In genomic region chr11:117538732-117539131, GRCm38 (mm10) we compare ENCODE assay signal across 25 mouse cellular contexts. TPM values are rescaled to one million over a fixed set of nuclear protein-coding genes. Genes with fewer than 3 reads are reported as not detected.
DNase-seq lines count a peak whose midpoint lies in the region; ATAC-seq and TF ChIP-seq lines count a peak whose summit lies in the region.
"Had no signal": no experiment of that assay in that cellular context is flagged by ENCODE, and none has a peak within 500 bp of the region (broad histone marks: within the 10 kb centered on the region; RNA-seq: fewer than 3 reads in every experiment).

No protein-coding gene starts in this region.

- H3K27me3 ChIP-seq in forebrain, embryonic 12.5 days = no peaks in the 10 kb centered on the region
- no peaks in the 10 kb centered on the region for H3K27me3 ChIP-seq in forebrain, embryonic 11.5 days (ENCODE audit: control insufficient read depth, insufficient read depth, low read length)
- H3K27me3 ChIP-seq in midbrain, embryonic 13.5 days = 0 out of 2 replicates have a peak, but pooled peaks cover 3% of the 10 kb centered on the region
- H3K27me3 ChIP-seq in midbrain, postnatal 0 days (ENCODE audit: insufficient read depth, low read length) = no peaks in the 10 kb centered on the region
- H3K27me3 ChIP-seq: embryonic facial prominence, embryonic 12.5 days; hindbrain, embryonic 15.5 days had no signal

- no peak overlapping the region for H3K4me2 ChIP-seq in forebrain, embryonic 12.5 days
- no peak overlapping the region for H3K4me2 ChIP-seq in forebrain, embryonic 11.5 days (ENCODE audit: low read depth, low read length, severe bottlenecking)
- H3K4me2 ChIP-seq in midbrain, embryonic 13.5 days (replicated peaks) = no peak overlapping the region
- no peak overlapping the region for H3K4me2 ChIP-seq in midbrain, postnatal 0 days (ENCODE audit: low read depth, low read length, poor library complexity, severe bottlenecking)
- H3K4me2 ChIP-seq: embryonic facial prominence, embryonic 12.5 days; heart, embryonic 13.5 days; hindbrain, embryonic 15.5 days had no signal

- H3K36me3 ChIP-seq in forebrain, embryonic 12.5 days (replicated peaks) = no peaks in the 10 kb centered on the region
- H3K36me3 ChIP-seq in forebrain, embryonic 11.5 days (ENCODE audit: control insufficient read depth, insufficient read depth, low read length) = no peaks in the 10 kb centered on the region
- H3K36me3 ChIP-seq in midbrain, embryonic 13.5 days = no peaks in the 10 kb centered on the region
- H3K36me3 ChIP-seq in midbrain, postnatal 0 days (ENCODE audit: insufficient read depth, low read length) = no peaks in the 10 kb centered on the region
- H3K36me3 ChIP-seq: embryonic facial prominence, embryonic 12.5 days; G1E; heart, embryonic 13.5 days; hindbrain, embryonic 15.5 days had no signal

- no peak for DNase-seq in forebrain, embryonic 11.5 days (ENCODE audit: low spot score)
- DNase-seq in layer of hippocampus, adult 18-20 months (ENCODE audit: low spot score in 2 of 2) = peak; percentile 63 to 74
- DNase-seq in layer of hippocampus, adult 11-12 months (ENCODE audit: low spot score) = no peak
- DNase-seq in midbrain, postnatal 0 days (ENCODE audit: low spot score) = no peak
- DNase-seq in retina, postnatal 1 day = no peak
- DNase-seq in lung, postnatal 36 days = no peak
- DNase-seq: adrenal gland, adult 8-10 months; adrenal gland, postnatal 36 days; B cell, adult 2 months; cerebellum, adult 11-12 months; cerebellum, adult 9-10 months; cerebellum, postnatal 25 days; gastrocnemius, postnatal 36 days; heart, adult 11 months; heart, postnatal 4 days had no signal

- no peak for TF ChIP-seq CTCF in midbrain, postnatal 0 days (IDR thresholded peaks at IDR 0.05)

- no peak overlapping the region for H3K9ac ChIP-seq in forebrain, embryonic 12.5 days
- no peak overlapping the region for H3K9ac ChIP-seq in forebrain, embryonic 11.5 days (ENCODE audit: low read length)
- H3K9ac ChIP-seq in midbrain, embryonic 13.5 days (replicated peaks) = no peak overlapping the region
- H3K9ac ChIP-seq in midbrain, postnatal 0 days (replicated peaks; ENCODE audit: low read length, poor library complexity, severe bottlenecking) = no peak overlapping the region
- H3K9ac ChIP-seq: embryonic facial prominence, embryonic 12.5 days; heart, embryonic 13.5 days; hindbrain, embryonic 15.5 days had no signal

- no peak for ATAC-seq in forebrain, embryonic 12.5 days (ENCODE audit: low FRiP score)
- no peak for ATAC-seq in forebrain, embryonic 11.5 days (replicated peaks; ENCODE audit: low FRiP score)
- no peak for ATAC-seq in midbrain, embryonic 13.5 days
- ATAC-seq in midbrain, postnatal 0 days (ENCODE audit: low FRiP score) = no peak
- ATAC-seq: CD4-positive, CD25-positive, alpha-beta regulatory T cell, adult 4 months; inflammation-experienced regulatory T-cells, adult 6 months had no signal

- H3K27ac ChIP-seq in forebrain, embryonic 12.5 days = 0 out of 2 replicates have a peak overlapping the region, but pooled peaks have one; percentile 31
- no peak overlapping the region for H3K27ac ChIP-seq in forebrain, embryonic 11.5 days (ENCODE audit: low read depth, low read length)
- H3K27ac ChIP-seq in midbrain, embryonic 13.5 days = peak overlapping the region; percentile 3; the same call in 1 of the 2 replicates
- no peak overlapping the region for H3K27ac ChIP-seq in midbrain, postnatal 0 days (ENCODE audit: low read depth, low read length)
- H3K27ac ChIP-seq: embryonic facial prominence, embryonic 12.5 days; heart, embryonic 13.5 days; hindbrain, embryonic 15.5 days had no signal

- H3K9me3 ChIP-seq in forebrain, embryonic 12.5 days = no peaks in the 10 kb centered on the region
- no peaks in the 10 kb centered on the region for H3K9me3 ChIP-seq in forebrain, embryonic 11.5 days (ENCODE audit: control insufficient read depth, low read length)
- no peaks in the 10 kb centered on the region for H3K9me3 ChIP-seq in midbrain, embryonic 13.5 days
- H3K9me3 ChIP-seq in midbrain, postnatal 0 days (ENCODE audit: low read length) = no peaks in the 10 kb centered on the region
- H3K9me3 ChIP-seq: embryonic facial prominence, embryonic 12.5 days; G1E; heart, embryonic 13.5 days; hindbrain, embryonic 15.5 days had no signal

- 77% methylated on average over 5 of the region's 5 CpGs for WGBS in forebrain, embryonic 12.5 days
- 85% methylated on average over 5 of the region's 5 CpGs for WGBS in forebrain, embryonic 11.5 days
- 69% methylated on average over 5 of the region's 5 CpGs for WGBS in midbrain, embryonic 13.5 days
- WGBS in midbrain, postnatal 0 days = 62% methylated on average over 5 of the region's 5 CpGs

- H3K4me3 ChIP-seq in forebrain, embryonic 12.5 days (replicated peaks) = no peak overlapping the region
- no peak overlapping the region for H3K4me3 ChIP-seq in forebrain, embryonic 11.5 days (ENCODE audit: low read depth, low read length)
- no peak overlapping the region for H3K4me3 ChIP-seq in midbrain, embryonic 13.5 days (replicated peaks)
- no peak overlapping the region for H3K4me3 ChIP-seq in midbrain, postnatal 0 days (ENCODE audit: low read depth, low read length)
- H3K4me3 ChIP-seq: embryonic facial prominence, embryonic 12.5 days; heart, embryonic 13.5 days; hindbrain, embryonic 15.5 days had no signal

- H3K4me1 ChIP-seq in forebrain, embryonic 12.5 days = peaks cover 50% of the 10 kb centered on the region
- H3K4me1 ChIP-seq in forebrain, embryonic 11.5 days (replicated peaks; ENCODE audit: control insufficient read depth, insufficient read depth, low read length) = peaks cover 20% of the 10 kb centered on the region
- peaks cover 73% of the 10 kb centered on the region for H3K4me1 ChIP-seq in midbrain, embryonic 13.5 days (replicated peaks)
- H3K4me1 ChIP-seq in midbrain, postnatal 0 days (ENCODE audit: insufficient read depth, low read length) = peaks cover 16% of the 10 kb centered on the region

RNA-seq across cellular contexts. Expression of gene Gm11733, which starts 54.6 kb away (rescaled TPM):
- polyA plus RNA-seq in forebrain, embryonic 12.5 days (2016; fragmentation: Nextera tagmentation; extraction: Ambion mirVana) = 0.20 TPM in 1 of 2 replicates, not detected in the other
- not detected in 2 replicates for polyA plus RNA-seq in forebrain, embryonic 11.5 days (2014; fragmentation: Nextera tagmentation; extraction: Ambion mirVana)
- under 1 TPM in 1 of 2 experiments, not detected in 1; 0.22 TPM for total RNA-seq in layer of hippocampus, adult 18-20 months (2021)
- not detected in 2 replicates for polyA plus RNA-seq in midbrain, embryonic 13.5 days (2015; fragmentation: Nextera tagmentation; extraction: Ambion mirVana)
- total RNA-seq in midbrain, postnatal 0 days (2014; rRNA removed) = 0.38 TPM in 1 of 2 replicates, not detected in the other
- polyA plus RNA-seq in midbrain, postnatal 0 days (2015; fragmentation: Nextera tagmentation; extraction: Ambion mirVana) = 0.07 TPM in 1 of 2 replicates, not detected in the other
- total RNA-seq: adrenal gland, adult 8-10 months; adrenal gland, postnatal 36 days; gastrocnemius, adult 8-10 months; gastrocnemius, postnatal 36 days; heart, postnatal 4 days had no signal
- polyA plus RNA-seq: CD4-positive, CD25-positive, alpha-beta regulatory T cell, adult 4 months; embryonic facial prominence, embryonic 12.5 days; G1E; heart, embryonic 13.5 days; heart, postnatal 0 days; hindbrain, embryonic 15.5 days; inflammation-experienced regulatory T-cells, adult 6 months had no signal

Comparison
In these comparisons a context has a peak if more than half of its experiments do, and no peak if none do; other contexts are left out.
1. H3K27ac ChIP-seq: peak in forebrain, embryonic 12.5 days (single experiment) and midbrain, embryonic 13.5 days (single experiment); none in forebrain, embryonic 11.5 days (single experiment) and midbrain, postnatal 0 days (single experiment).
2. DNase-seq: peak in layer of hippocampus, adult 18-20 months (2 of 2); none in forebrain, embryonic 11.5 days (single experiment), layer of hippocampus, adult 11-12 months (single experiment), midbrain, postnatal 0 days (single experiment), retina, postnatal 1 day (single experiment) and lung, postnatal 36 days (single experiment).